Mouse (Mus musculus) liver, embryonic 14.5 days (tissue): ENCODE results near the gene Gm20503.

Experiments
- CTCF ChIP-seq: IDR thresholded peaks from 2 replicates; pipeline ENCODE4 v1.5.1; 2016; ENCODE audit warnings: antibody characterized with exemption, low read depth, control low read depth
- EP300 ChIP-seq: IDR thresholded peaks from 2 replicates; pipeline ENCODE4 v1.6.1; 2016; ENCODE audit warnings: antibody characterized with exemption, low read depth

DNA sequence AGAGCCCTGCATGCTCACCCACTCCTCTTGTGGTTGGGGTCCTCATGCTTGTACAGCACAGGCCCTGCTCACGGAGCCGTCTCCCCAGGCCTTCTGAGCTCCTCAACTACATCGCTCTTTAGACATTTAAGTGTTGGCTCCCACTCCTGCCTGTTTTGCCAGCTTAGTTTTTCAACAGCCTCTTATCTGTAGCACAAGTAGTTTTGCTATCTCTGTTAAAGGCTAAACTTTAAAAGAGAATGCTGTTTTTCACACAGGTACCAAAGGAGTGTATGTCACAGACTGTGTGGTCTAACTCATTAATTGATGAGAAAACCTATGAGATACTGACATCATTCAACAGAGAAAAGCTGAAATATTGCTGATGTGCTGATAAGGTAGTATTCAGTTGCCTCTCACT, 8.4 kb downstream of the Gm20503 start:
- TF ChIP-seq EP300 (no peak), CTCF (no peak)
